Mouse (Mus musculus): ENCODE results near the gene Wwox. TPM values are rescaled to one million over a fixed set of nuclear protein-coding genes. Genes with fewer than 3 reads are reported as not detected.
A peak's percentile ranks its signal among the peaks of the same experiment; 100 is the strongest.

The Wwox gene
- total RNA-seq, 4 experiments from 2014 or later: 3.8 to 6.4 (median 5.2) TPM

DNA sequence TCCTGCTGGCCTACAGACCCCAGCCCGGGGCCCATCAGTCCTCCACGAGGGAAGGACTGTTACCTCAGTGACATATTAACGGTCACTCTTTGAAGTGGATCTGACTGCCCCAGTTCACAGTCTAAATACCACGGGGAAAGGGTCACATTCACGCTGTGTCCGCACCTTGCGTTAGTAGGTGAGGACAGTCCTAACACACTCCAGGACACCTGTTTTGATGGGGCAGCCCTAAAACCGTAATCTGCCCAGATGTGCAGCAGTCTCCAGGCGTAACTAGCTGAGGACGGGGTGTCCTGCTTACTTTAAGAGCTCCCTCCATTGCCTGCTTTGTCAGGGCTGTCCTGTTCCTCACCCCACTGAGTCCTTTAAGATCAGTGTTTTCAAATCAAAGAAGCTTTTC is 160.1 kb downstream of the Wwox start:
- DNase-seq (ENCODE audit: low spot score): no peak

GRCm38 (mm10) chr8:114600196-114600595 is 160.7 kb downstream of the Wwox start:
- DNase-seq (ENCODE audit: low spot score): no peak

DNA sequence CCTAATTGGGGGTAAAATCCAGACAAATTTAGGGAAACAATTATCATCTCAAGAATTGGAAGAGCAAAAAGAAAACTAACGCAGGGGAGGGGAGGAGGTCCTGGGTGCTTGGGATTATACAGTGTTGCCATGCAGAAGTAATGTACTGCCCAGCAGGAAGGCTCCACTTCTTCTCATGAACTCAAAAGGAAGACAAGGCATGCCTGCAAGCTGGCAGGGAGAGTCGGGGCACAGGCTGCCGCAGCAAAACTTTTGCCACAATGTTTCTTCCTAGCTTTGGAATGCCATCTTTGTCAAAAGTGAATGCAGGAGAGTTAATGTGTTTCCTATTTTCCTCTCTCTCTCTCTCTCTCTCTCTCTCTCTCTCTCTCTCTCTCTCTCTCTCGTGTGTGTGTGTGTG is 163.6 kb downstream of the Wwox start:
- DNase-seq (ENCODE audit: low spot score): no peak

DNA sequence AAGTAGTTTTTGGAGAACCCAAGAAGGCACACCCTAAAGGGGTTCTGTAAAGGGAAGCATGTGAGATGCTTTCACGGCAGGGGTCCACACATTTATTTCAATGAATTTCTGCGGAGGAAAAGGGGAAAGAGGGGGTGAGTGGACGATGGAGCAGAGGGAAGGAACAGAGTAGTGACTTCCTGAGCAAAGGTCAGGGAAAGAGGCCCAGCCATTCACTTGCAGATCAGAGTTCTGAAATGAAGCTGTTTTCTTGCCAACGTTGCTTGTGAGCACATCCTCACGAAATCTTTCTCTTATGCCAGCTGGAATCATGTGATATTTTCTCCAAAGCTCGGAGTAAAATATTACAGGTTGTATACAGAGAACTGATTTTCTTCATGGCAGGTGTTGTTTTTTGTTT is 164.1 kb downstream of the Wwox start:
- DNase-seq (ENCODE audit: low spot score): no peak

GRCm38 (mm10) chr8:114604315-114604714 is 164.9 kb downstream of the Wwox start:
- no peak for DNase-seq (ENCODE audit: low spot score)

DNA sequence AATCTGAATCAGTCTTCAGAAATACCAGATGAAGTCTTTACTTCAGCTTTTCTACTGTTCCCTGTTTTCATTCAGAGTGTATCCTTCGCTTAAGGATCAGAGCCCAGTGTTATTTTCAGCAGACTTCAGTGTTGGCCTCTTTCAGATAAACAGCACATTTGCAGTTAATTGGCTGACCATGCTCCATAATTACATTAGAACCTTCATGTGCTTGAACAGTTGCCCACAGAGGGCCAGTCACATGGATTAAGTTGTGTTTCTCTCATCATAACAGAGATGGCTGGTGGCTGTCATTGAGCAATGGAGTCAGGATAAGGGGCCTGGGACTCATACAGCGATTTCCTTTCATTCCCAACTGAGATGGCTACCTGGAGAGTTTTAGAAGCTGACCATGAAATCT is 166.2 kb downstream of the Wwox start:
- DNase-seq (ENCODE audit: low spot score): no peak

DNA sequence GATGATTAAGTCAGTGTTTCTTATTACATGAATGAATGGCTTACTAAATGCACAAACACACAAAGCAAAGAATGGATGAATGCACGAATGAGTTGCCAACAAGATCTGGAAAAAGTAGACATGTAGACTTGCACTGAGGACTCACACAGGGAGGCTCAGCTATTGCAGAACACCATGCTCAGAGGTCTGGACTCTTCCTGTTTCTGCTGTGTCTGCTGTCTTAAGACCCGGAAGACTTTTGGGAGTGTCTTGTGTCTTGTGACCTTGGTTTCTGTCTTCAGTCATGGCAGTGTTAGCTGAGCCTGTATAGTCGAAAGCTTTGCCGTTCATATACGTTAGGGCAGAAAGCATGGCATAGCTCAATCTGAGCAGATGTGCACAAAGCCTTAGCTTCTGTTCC is 169.9 kb downstream of the Wwox start:
- no peak for DNase-seq (ENCODE audit: low spot score)

GRCm38 (mm10) chr8:114611075-114611474 is 171.6 kb downstream of the Wwox start:
- no peak for DNase-seq (ENCODE audit: low spot score)

GRCm38 (mm10) chr8:114612091-114612490 is 172.6 kb downstream of the Wwox start:
- DNase-seq (ENCODE audit: low spot score): peak; percentile 21

- DNase-seq (ENCODE audit: low spot score): no peak
Measured at GRCm38 (mm10) chr8:114615413-114615812, 176.0 kb downstream of the Wwox start.

- DNase-seq (ENCODE audit: low spot score): no peak
Measured at GRCm38 (mm10) chr8:114615908-114616307, 176.5 kb downstream of the Wwox start.

GRCm38 (mm10) chr8:114618908-114619508 is 179.6 kb downstream of the Wwox start:
- no peak for DNase-seq (ENCODE audit: low spot score)

DNA sequence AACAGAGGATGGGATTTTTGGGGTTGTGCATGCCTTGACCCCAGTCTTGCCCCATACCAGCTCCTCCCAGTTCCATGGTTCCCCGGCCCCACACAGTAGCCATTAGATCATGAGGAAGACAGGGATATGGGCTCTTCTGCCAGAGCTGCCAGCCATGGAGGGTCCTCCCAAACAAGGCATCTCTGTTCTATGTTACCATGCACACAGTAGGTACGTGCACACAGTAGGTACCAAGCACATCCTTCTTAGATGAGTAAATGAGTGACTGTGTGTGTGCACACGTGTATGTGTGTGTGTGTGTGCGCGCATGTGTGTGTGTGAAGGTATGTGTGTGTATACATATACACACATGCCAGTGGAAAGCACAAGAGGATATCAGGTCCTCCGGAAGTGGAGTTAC is 185.9 kb downstream of the Wwox start:
- no peak for DNase-seq (ENCODE audit: low spot score)

DNA sequence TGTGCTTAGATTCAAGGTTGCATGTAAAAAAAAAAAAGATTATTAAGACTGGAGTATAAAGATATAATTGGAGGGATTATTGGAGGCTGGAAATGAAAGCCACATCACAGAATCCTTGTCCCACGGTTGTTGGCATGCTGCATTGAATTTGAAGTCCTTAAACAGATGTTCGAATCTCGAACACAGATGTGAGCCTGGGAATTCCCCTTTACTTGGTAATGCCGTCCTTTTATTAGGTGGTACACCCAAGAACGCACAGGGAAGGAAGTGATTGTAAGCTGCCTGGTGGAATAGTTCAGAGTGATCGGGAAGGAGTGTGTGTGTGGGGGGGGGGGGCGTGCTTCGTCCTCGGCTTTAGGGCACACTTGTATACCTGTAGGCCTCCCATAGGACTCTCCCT is 187.4 kb downstream of the Wwox start:
- no peak for DNase-seq (ENCODE audit: low spot score)

DNA sequence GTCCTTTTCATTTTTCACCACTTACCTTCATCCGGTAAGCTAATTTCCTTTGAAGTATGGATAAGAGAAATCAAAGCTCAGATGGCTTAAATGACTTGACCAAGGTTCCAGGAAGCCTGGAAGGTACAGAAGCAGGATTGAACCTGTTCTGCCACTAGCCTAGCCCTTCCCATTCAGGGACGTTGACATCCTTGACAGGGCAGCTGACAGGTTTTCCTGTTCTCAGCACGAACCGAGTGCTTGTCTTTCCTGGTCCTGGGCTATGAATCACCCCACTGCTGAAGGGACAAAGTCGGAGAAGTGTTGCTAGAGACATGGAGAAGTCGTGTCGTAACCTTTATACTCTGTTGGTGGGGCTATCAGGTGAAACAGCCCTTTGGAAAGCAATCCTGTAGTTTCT is 190.3 kb downstream of the Wwox start:
- DNase-seq (ENCODE audit: low spot score): no peak

DNA sequence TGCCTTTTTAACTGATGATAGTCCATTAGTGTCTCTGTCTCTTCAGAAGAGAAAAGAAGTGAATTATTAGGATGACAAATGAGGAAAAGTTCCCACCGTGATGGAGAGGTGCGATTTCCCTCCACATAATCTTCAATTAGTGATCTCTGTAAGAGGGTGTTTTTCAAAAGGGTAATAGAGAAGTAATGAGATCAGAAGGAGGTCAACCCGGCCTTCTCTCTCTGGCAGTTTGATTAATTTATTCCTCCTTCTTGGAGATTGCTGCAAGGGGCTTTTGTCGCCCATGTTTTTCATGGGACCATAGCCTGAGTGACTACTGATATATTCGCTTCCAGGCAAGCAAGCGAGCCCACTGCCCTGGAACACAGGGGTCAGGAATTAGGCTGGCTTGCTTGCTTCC is 191.6 kb downstream of the Wwox start:
- no peak for DNase-seq (ENCODE audit: low spot score)

DNA sequence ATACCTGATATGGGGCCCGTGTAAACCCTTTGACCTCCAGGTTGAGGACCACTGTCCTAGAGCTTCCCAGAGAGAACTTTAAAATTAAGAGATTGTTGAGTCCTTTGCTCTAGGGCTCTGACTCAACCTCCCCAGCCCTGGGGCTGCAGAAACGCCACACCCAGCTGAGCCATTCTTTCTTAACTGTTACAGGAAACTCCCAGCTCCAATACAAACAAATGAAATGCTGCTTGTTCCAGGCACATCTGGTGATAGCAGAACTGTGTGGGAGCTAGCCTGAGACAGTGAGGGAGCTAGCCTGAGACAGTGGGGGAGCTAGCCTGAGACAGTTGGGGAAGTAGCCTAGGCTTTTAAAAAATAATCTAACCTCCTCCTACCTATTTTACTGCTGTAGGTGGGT is 194.7 kb downstream of the Wwox start:
- DNase-seq (ENCODE audit: low spot score): no peak

GRCm38 (mm10) chr8:114634669-114635410 is 195.4 kb downstream of the Wwox start:
- DNase-seq (ENCODE audit: low spot score): no peak

GRCm38 (mm10) chr8:114636376-114636775 is 196.9 kb downstream of the Wwox start:
- DNase-seq (ENCODE audit: low spot score): no peak

- no peak for DNase-seq (ENCODE audit: low spot score)
Measured at GRCm38 (mm10) chr8:114641809-114642208, 202.4 kb downstream of the Wwox start.

- no peak for DNase-seq (ENCODE audit: low spot score)
Measured at GRCm38 (mm10) chr8:114650789-114651188, 211.3 kb downstream of the Wwox start.

GRCm38 (mm10) chr8:114657789-114658188 is 218.3 kb downstream of the Wwox start:
- DNase-seq (ENCODE audit: low spot score): no peak

DNA sequence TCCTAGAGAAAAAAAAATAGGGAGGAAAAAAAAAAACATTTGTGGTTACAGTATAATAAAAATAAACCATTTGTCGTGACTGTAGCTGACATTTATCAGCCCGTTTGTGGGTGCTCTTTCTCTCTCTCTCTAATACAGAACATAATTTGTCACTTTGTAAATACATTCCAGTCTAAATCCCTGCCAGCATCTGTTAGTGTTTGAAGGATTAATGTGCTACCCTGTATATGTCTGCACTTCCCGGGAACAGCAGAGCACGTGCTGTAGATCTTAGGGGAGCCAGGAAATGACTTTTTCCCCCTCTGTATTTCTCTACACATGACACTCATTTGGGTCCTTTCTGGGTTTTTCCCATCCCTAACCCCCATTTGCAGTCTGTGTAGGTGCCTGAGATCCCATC is 219.0 kb downstream of the Wwox start:
- no peak for DNase-seq (ENCODE audit: low spot score)

GRCm38 (mm10) chr8:114663053-114663452 is 223.6 kb downstream of the Wwox start:
- DNase-seq (ENCODE audit: low spot score): no peak

Measured in heart, adult 8-10 months (tissue).